In the genomic region with DNA sequence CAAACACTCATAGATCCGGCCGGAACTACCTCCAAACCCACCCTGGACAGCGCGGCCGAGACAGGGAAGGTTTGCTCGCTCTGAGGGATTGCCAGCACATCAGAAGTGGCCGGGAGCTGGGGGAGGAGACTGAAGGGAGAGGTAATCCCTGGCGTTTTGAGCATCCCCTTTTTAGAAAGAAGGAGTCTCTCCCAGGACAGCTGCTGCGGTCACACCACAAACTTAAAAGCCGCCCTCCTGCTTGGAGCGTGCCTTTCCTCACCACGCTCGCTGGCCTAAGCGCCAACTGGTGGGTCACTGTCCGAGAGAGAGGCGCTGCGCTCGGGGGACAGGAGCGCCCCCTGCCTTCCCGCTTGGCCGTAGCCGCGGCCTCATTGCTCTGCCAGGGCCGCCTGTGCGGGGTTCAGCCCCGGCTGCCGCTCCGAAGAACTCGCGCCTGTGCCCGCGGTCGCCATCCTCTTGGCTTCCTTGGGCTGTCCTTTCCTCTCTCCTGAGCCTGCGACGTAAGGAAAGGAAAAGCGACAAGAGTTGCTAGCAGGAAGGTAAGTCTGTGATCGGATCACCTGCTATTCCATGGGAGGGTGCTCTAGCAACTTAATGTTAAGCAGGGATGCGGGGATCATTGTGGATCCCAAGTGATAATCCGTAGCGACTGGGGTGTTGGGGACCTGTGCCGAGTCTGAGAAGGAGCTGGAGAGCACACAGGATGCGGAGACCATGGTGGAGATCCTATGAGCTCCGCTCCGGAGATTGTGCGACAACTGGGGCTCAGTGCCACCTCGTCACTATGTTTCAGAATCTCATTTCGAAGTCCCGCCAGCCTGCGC, we compare ENCODE assay signal across 7 mouse cellular contexts. TPM values are rescaled to one million over a fixed set of nuclear protein-coding genes. Genes with fewer than 3 reads are reported as not detected.
DNase-seq lines count a peak whose midpoint lies in the region; ATAC-seq lines count a peak whose summit lies in the region.

A gene (plus strand): TSS at position 253 of the 827 bp plus-strand sequence.

- under 1% methylated on average over 40 of the region's 49 CpGs for WGBS in embryonic facial prominence, embryonic 14.5 days
- under 1% methylated on average over 49 of the region's 49 CpGs for WGBS in heart, embryonic 10.5 days
- under 1% methylated on average over 49 of the region's 49 CpGs for WGBS in limb, embryonic 11.5 days
- 1% methylated on average over 49 of the region's 49 CpGs for WGBS in midbrain, embryonic 11.5 days

- H3K9me3 ChIP-seq in embryonic facial prominence, embryonic 14.5 days (ENCODE audit: control insufficient read depth, low read length), result no peaks in the 10 kb centered on the region
- no peaks in the 10 kb centered on the region for H3K9me3 ChIP-seq in heart, embryonic 10.5 days
- no peaks in the 10 kb centered on the region for H3K9me3 ChIP-seq in limb, embryonic 11.5 days (ENCODE audit: control insufficient read depth, low read length)
- H3K9me3 ChIP-seq in midbrain, embryonic 11.5 days (ENCODE audit: control insufficient read depth, low read length), result no peaks in the 10 kb centered on the region

- H3K36me3 ChIP-seq in embryonic facial prominence, embryonic 14.5 days (ENCODE audit: control insufficient read depth, insufficient read depth, low read length), result no peaks in the 10 kb centered on the region
- H3K36me3 ChIP-seq in heart, embryonic 10.5 days, result no peaks in the 10 kb centered on the region
- no peaks in the 10 kb centered on the region for H3K36me3 ChIP-seq in limb, embryonic 11.5 days (ENCODE audit: control insufficient read depth, insufficient read depth, low read length)
- H3K36me3 ChIP-seq in midbrain, embryonic 11.5 days (ENCODE audit: control insufficient read depth, insufficient read depth, low read length), result no peaks in the 10 kb centered on the region

- no peak within 1 kb of the TSS; the same call in none of the 2 replicates for H3K27ac ChIP-seq in embryonic facial prominence, embryonic 14.5 days (replicated peaks; ENCODE audit: low read depth, low read length)
- peak within 1 kb of the TSS; percentile 39 for H3K27ac ChIP-seq in heart, embryonic 10.5 days
- H3K27ac ChIP-seq in limb, embryonic 11.5 days (replicated peaks; ENCODE audit: low read depth, low read length), result no peak within 1 kb of the TSS
- no peak within 1 kb of the TSS for H3K27ac ChIP-seq in midbrain, embryonic 11.5 days (ENCODE audit: low read depth, low read length)

- peak; percentile 72 for DNase-seq in brain, adult 2 months (ENCODE audit: low read depth, low spot score)
- DNase-seq in embryonic facial prominence, embryonic 14.5 days (ENCODE audit: low spot score), result peak; percentile 84
- DNase-seq in heart, embryonic 10.5 days (ENCODE audit: low spot score), result peak; percentile 83
- peak; percentile 54 for DNase-seq in kidney, adult 9 months
- peak; percentile 86 for DNase-seq in limb, embryonic 11.5 days (ENCODE audit: low spot score)
- DNase-seq in midbrain, embryonic 11.5 days (ENCODE audit: low spot score, missing footprints), result peak; percentile 97
- DNase-seq in spleen, postnatal 14 days (ENCODE audit: low spot score in 2 of 2), result peak; percentile 8 to 20

- peak within 1 kb of the TSS; percentile 71 for H3K9ac ChIP-seq in embryonic facial prominence, embryonic 14.5 days (ENCODE audit: low read depth, low read length)
- H3K9ac ChIP-seq in limb, embryonic 11.5 days (ENCODE audit: low read length), result peak within 1 kb of the TSS; percentile 70
- H3K9ac ChIP-seq in midbrain, embryonic 11.5 days (ENCODE audit: low read length), result peak within 1 kb of the TSS; percentile 64

- H3K4me2 ChIP-seq in embryonic facial prominence, embryonic 14.5 days (ENCODE audit: low read depth, low read length), result peak within 1 kb of the TSS; percentile 90
- peak within 1 kb of the TSS; percentile 95 for H3K4me2 ChIP-seq in limb, embryonic 11.5 days (ENCODE audit: low read depth, severe bottlenecking)
- H3K4me2 ChIP-seq in midbrain, embryonic 11.5 days, result peak within 1 kb of the TSS; percentile 96

- peak; percentile 96 for ATAC-seq in embryonic facial prominence, embryonic 14.5 days (ENCODE audit: low read depth)
- ATAC-seq in limb, embryonic 11.5 days (ENCODE audit: insufficient number of reproducible peaks, low FRiP score, low TSS enrichment, low read depth), result peak; percentile 90
- ATAC-seq in midbrain, embryonic 11.5 days (ENCODE audit: low FRiP score), result peak; percentile 99

- peak within 1 kb of the TSS; percentile 60 for H3K4me3 ChIP-seq in embryonic facial prominence, embryonic 14.5 days (ENCODE audit: low read depth, low read length)
- H3K4me3 ChIP-seq in heart, embryonic 10.5 days, result peak within 1 kb of the TSS; percentile 61
- H3K4me3 ChIP-seq in limb, embryonic 11.5 days (ENCODE audit: low read depth, low read length), result peak within 1 kb of the TSS; percentile 57
- H3K4me3 ChIP-seq in midbrain, embryonic 11.5 days (ENCODE audit: low read depth, low read length), result peak within 1 kb of the TSS; percentile 52

- peaks cover 3% of the 10 kb centered on the region; the same call in 1 of the 2 replicates for H3K4me1 ChIP-seq in embryonic facial prominence, embryonic 14.5 days (ENCODE audit: control insufficient read depth, insufficient read depth, low read length)
- H3K4me1 ChIP-seq in heart, embryonic 10.5 days, result peaks cover 4% of the 10 kb centered on the region; the same call in 1 of the 2 replicates
- H3K4me1 ChIP-seq in limb, embryonic 11.5 days (ENCODE audit: control insufficient read depth, insufficient read depth, low read length), result no peaks in the 10 kb centered on the region
- H3K4me1 ChIP-seq in midbrain, embryonic 11.5 days (ENCODE audit: control insufficient read depth, insufficient read depth, low read length), result no peaks in the 10 kb centered on the region

- H3K27me3 ChIP-seq in embryonic facial prominence, embryonic 14.5 days (replicated peaks; ENCODE audit: control insufficient read depth, insufficient read depth, low read length), result peaks cover 4% of the 10 kb centered on the region; the same call in 1 of the 2 replicates
- peaks cover 15% of the 10 kb centered on the region for H3K27me3 ChIP-seq in heart, embryonic 10.5 days (ENCODE audit: insufficient read depth, poor library complexity, severe bottlenecking)
- peaks cover 8% of the 10 kb centered on the region; the same call in 1 of the 2 replicates for H3K27me3 ChIP-seq in limb, embryonic 11.5 days (ENCODE audit: control insufficient read depth, insufficient read depth, low read length)
- peaks cover 10% of the 10 kb centered on the region for H3K27me3 ChIP-seq in midbrain, embryonic 11.5 days (ENCODE audit: control insufficient read depth, insufficient read depth, low read length)

RNA-seq across cellular contexts. Expression of the gene that starts here (rescaled TPM):
- 27.0 and 27.7 TPM in 2 replicates for polyA plus RNA-seq in embryonic facial prominence, embryonic 14.5 days (2014; fragmentation: Nextera tagmentation; extraction: Ambion mirVana)
- polyA plus RNA-seq in heart, embryonic 10.5 days (2016; fragmentation: Nextera tagmentation; extraction: Ambion mirVana), result 9.5 and 10.9 TPM in 2 replicates
- polyA plus RNA-seq in limb, embryonic 11.5 days (2014; fragmentation: Nextera tagmentation; extraction: Ambion mirVana), result 12.4 and 13.2 TPM in 2 replicates
- polyA plus RNA-seq in midbrain, embryonic 11.5 days (2014; fragmentation: Nextera tagmentation; extraction: Ambion mirVana), result 1.7 and 2.1 TPM in 2 replicates

Comparison
In these comparisons a context has a peak if more than half of its experiments do, and no peak if none do; other contexts are left out.
1. DNase-seq: peak in every context shown above with its lines; median percentile 97 in midbrain, embryonic 11.5 days; 86 in limb, embryonic 11.5 days; 84 in embryonic facial prominence, embryonic 14.5 days; 83 in heart, embryonic 10.5 days; 72 in brain, adult 2 months; 54 in kidney, adult 9 months; 14 in spleen, postnatal 14 days.